Mouse (Mus musculus): ENCODE data around the gene Cnep1r1.
A peak's percentile ranks its signal among the peaks of the same experiment; 100 is the strongest.

Gene Cnep1r1

GRCm38 (mm10) chr8:88118456-88119036 lies at the start of gene Cnep1r1:
Gene Cnep1r1 (plus strand): TSS chr8:88118769.
- DNase-seq (ENCODE audit: low read depth, low spot score) = peak; percentile 98

- no peak for DNase-seq (ENCODE audit: low read depth, low spot score)
Measured at GRCm38 (mm10) chr8:88082183-88082582, 36.4 kb upstream of the Cnep1r1 start.

- no peak for DNase-seq (ENCODE audit: low read depth, low spot score)
Measured at GRCm38 (mm10) chr8:88088006-88088405, 30.6 kb upstream of the Cnep1r1 start.

DNA sequence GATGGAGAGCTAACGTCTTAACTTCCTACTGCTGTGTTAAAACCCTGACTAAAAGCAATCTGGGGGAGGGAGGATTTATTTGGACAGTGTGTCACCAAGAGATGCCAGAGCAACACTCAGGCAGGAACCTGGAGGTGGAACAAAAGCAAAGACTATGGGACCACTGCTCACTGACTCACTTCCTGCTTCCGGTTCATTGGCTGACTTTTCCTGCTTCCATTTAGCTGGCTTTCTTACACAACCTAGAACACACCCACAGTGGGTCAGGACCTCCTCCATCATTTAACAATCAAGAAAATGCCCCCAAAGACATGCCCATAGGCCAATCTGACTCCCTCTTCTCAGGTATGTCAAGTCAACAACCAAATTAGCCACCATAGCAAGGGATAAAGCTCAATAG lies 26.9 kb upstream of the Cnep1r1 start:
- no peak for DNase-seq (ENCODE audit: low read depth, low spot score)

DNA sequence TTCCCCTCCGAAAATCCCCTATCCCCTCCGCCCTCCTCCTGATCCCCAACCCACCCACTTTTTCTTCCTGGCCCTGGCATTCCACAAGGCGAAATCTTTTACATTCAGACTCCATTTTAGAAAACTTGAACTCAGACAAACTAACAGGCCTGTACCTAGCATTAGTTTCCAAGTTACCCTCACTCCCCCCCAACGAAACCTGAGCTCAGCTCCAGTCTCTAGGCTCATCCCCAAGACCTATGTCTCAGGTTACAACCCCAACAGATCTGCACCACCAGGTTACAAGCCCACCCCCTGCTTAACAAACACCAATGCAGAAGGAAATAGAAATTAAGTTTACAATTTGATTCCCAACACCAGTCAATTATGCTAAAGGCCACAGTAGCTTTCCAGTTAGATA lies 25.2 kb upstream of the Cnep1r1 start:
- no peak for DNase-seq (ENCODE audit: low read depth, low spot score)

DNA sequence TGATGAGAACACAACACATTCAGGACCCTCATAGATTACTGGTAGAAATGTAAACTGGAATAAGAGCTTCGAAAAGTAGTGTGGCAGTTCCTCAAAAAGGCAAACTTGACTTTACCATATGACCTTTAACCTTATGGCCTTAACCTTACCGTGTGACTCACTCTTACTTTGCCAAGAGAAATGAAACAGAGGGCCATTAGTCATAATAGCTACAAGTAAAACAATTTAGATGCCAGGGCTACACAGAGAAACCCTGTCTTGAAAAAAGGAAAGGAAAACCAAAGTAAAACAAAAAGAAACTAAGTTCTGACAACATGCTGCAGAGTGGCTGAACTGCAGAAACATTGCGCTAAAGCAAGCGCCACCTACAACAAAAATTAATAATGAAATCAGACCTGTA lies 19.7 kb upstream of the Cnep1r1 start:
- no peak for DNase-seq (ENCODE audit: low read depth, low spot score)

DNA sequence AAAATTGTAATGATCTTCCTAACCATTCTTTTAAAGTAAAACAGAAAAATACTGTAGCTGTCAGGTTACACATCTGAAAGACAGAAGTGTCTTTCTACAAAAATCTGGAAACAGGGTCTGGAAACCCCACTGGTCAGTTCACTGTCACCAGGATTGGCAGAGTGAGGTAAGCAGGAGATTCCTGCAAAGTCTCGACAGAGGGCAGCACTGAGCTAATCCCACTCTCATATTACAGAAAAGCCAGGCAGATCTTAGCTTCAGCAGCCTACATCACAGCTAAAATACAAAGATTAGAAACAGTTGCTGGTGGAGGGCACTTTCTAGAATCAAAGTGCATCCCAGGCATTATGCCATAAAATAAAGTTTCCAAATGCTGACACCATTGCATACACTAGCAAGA lies 19.0 kb upstream of the Cnep1r1 start:
- no peak for DNase-seq (ENCODE audit: low read depth, low spot score)

- DNase-seq (ENCODE audit: low read depth, low spot score) = no peak
Measured at GRCm38 (mm10) chr8:88109241-88109640, 9.3 kb upstream of the Cnep1r1 start.

GRCm38 (mm10) chr8:88119076-88119475 lies 507 bp downstream of the Cnep1r1 start:
- no peak for DNase-seq (ENCODE audit: low read depth, low spot score)

- no peak for DNase-seq (ENCODE audit: low read depth, low spot score)
Measured at GRCm38 (mm10) chr8:88124850-88125249, 6.3 kb downstream of the Cnep1r1 start.

- DNase-seq (ENCODE audit: low read depth, low spot score) = no peak
Measured at GRCm38 (mm10) chr8:88129397-88129796, 10.8 kb downstream of the Cnep1r1 start.

GRCm38 (mm10) chr8:88130754-88131317 lies 12.3 kb downstream of the Cnep1r1 start:
- no peak for DNase-seq (ENCODE audit: low read depth, low spot score)

DNA sequence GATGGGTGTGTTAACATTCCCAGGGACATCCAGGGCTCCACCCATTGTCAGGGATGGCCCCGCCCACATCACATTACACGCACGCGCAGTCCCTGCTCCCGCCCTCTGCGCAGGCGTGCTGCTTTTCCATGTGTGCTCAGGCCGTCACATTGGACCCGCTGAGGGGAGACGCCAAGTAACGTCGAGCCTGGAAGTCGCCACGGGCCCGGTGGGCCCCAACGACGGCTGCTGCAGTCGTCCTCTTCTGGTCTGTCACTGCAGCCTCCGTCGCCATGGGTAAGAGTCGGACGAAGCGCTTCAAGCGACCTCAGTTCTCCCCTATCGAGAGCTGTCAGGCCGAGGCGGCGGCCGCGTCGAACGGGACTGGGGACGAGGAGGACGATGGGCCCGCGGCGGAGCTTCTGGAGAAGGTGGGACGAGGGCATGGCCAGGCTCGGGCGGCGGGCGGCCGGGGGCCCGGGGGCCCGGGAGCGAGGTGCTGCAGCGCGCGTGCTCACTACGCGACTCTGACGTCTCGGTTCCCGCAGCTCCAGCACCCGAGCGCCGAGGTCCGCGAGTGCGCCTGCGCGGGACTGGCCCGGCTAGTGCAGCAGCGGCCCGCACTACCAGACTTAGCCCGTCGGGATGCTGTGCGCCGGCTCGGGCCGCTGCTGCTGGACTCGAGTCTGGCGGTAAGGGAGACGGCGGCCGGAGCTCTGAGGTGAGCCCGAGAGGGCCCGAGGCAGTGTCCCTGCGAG lies 19.3 kb downstream of the Cnep1r1 start, which contains the start of gene Heatr3:
Gene Heatr3, plus strand, starts transcription at position 108 of the 737 bp plus-strand sequence.
- peak; percentile 92 for DNase-seq (ENCODE audit: low read depth, low spot score)

GRCm38 (mm10) chr8:88139256-88139655 lies 20.7 kb downstream of the Cnep1r1 start:
- DNase-seq (ENCODE audit: low read depth, low spot score) = no peak

GRCm38 (mm10) chr8:88141629-88142028 lies 23.1 kb downstream of the Cnep1r1 start:
- no peak for DNase-seq (ENCODE audit: low read depth, low spot score)

DNA sequence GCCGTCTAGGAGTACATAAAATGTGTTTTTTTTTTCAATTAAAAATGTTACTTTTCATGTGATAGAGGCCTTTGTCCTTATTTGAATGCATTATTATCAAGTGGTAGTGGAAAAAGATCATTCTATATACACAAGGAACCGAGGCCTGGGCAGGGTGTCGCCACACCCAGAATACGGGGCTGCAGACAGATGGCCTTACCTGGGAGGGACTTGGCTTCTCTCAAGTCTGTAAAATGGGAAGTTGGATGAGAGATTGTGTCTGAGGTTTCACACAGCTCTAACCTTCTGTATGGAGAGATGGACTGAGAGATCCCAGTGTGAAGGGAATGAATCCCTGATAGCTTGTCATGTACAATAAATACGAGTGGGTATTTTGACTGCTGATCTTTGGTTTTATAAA lies 25.5 kb downstream of the Cnep1r1 start:
- no peak for DNase-seq (ENCODE audit: low read depth, low spot score)

GRCm38 (mm10) chr8:88150910-88151371 lies 32.4 kb downstream of the Cnep1r1 start:
- peak; percentile 44 for DNase-seq (ENCODE audit: low read depth, low spot score)

- DNase-seq (ENCODE audit: low read depth, low spot score) = peak; percentile 47
Measured at GRCm38 (mm10) chr8:88160237-88160995, 41.8 kb downstream of the Cnep1r1 start.

DNA sequence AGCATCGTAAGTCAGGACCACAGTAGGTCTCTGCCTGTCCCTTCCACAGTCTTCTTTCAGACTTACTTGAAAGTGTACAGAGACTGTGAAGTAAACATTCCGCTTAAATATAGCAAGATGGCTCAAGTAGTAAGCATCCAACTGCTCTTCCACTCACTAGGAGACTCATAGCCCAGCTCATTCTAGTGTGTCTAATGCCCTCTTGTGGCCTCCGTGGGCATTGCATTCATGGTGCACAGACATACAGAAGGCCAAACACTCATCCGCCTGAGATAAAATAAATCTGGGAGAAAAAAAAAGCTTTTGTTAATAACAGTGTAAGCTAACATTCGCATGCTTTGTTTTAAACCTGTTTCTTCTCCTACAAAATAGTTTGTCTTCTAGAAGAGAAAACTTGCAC lies 42.9 kb downstream of the Cnep1r1 start:
- no peak for DNase-seq (ENCODE audit: low read depth, low spot score)

GRCm38 (mm10) chr8:88175264-88175663 lies 56.7 kb downstream of the Cnep1r1 start:
- DNase-seq (ENCODE audit: low read depth, low spot score) = no peak

GRCm38 (mm10) chr8:88177291-88177690 lies 58.7 kb downstream of the Cnep1r1 start:
- DNase-seq (ENCODE audit: low read depth, low spot score) = no peak

GRCm38 (mm10) chr8:88183121-88183520 lies 64.6 kb downstream of the Cnep1r1 start:
- no peak for DNase-seq (ENCODE audit: low read depth, low spot score)

Data from telencephalon, adult 2 months (tissue).